Mouse (Mus musculus) frontal cortex, postnatal 14 days (tissue): ENCODE measurements around the gene Eps15l1.

ENCODE experiments used
- DNase-seq, 2 experiments: peaks; one replicate each; pipeline ENCODE4 v3.0.0; 2022; ENCODE audit warnings: low spot score in 2 of 2

Gene Eps15l1

DNA sequence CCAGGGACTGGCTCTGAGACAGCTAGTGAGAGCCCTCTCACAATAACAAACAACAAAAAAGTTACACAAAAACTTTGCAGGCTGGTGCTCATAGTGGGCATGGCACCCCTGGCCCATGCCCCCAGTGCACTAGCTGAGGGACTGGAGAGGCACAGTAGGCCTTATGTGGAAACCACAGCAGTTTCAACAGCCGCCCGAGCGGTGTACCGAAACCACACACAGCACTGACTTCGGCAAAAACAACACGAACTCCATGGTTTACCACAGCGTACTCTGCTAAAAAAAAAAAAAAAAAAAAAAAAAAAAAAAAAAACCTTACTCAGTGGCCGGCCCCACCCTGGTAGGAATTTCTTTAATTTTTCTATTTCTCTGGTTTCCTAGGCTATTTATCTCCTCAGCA, 70.5 kb downstream of the Eps15l1 start:
- no peak for DNase-seq

DNA sequence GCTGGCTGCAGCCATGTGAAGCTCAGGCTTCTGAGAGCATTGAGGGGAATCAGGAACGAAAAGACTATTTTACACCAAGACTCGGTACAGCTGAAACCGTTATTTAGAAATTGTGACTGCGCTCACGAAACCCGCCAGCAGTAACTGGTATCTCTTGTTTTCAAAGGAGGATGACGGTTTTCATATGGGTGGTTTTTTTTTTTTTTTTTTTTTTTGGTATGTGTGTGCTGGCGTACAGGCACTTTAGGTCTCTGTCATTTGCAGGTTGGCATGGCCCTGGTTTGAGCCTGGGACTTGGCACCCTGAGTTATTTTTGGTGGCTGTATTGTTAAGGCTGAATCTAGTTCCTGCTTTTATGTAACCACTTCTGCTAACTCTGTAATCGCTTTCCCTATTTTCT, 71.4 kb downstream of the Eps15l1 start:
- no peak for DNase-seq

DNA sequence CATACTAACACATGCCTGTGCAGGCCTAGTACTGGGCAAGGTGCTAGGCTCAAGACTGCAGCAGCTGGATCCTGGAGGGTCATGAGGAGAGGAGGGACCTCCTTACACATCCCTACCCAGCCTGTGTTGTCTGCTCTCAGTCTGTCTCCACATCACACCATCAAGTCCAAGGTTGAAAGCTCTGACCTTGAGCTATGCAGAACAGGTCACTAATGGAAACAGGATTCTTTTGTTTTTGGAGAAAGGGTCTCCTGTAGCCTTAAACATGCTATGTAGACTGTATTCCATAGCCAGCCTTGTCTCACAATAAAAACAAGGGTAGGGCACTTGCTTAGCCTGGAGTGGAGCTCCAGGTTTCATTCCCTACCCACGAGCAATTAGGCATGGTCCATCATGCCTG, 72.3 kb downstream of the Eps15l1 start:
- DNase-seq: no peak

DNA sequence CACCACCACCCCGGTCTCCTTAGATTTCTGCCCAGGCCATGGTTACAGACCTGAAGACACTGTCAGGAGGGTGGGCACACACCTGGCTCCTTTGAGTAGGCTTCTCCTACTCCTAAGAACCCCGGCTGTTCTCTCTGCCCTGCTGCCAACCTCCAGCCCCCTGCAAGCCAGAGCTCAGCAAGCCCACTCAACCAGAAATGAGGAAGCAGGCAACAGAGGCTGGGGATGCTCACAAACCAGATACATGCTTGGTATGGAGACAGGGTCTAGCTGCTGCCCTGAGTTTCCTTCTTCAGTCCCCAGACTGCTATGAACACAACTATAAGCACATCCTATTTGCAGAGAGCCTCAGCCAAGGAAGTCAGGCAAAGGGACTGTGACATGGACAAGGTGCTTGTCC, 73.1 kb downstream of the Eps15l1 start:
- no peak for DNase-seq

DNA sequence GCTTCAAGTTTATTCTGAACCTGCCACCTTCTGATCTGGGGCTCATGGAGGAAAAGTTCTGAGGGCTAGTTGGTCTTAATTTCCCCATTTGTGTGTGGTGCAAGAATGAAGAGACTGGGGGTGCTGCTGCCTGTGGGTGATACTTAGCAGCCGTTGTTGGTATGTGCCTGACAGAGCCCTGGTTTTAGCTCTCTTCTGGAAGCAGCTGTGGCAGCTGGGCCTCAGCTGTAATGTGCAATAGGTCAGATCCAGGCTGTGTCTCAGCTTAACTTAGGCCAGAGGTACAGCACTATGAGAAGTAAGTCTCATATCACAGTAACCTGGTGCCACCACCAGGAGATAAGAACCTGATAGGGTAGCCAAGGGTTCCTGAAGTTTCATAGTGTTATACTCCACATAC, 73.7 kb downstream of the Eps15l1 start:
- DNase-seq: no peak

DNA sequence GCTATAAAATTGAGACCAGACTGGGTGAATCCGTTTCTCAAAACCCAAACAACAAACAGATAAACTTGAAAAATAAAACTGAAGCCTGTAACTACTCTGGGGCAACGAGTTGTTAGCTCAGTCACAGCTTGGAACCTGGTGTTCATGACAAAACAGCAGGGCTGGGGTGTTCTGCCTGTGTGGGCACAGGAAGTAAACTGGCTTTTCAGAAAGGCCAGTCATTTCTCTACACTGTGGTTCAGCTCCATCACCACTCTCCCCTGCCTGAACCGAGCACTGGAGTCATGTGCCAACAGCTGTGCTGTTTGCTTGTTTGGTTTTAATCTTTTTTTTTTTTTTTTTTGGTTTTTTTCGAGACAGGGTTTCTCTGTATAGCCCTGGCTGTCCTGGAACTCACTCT, 77.5 kb downstream of the Eps15l1 start:
- DNase-seq: no peak

DNA sequence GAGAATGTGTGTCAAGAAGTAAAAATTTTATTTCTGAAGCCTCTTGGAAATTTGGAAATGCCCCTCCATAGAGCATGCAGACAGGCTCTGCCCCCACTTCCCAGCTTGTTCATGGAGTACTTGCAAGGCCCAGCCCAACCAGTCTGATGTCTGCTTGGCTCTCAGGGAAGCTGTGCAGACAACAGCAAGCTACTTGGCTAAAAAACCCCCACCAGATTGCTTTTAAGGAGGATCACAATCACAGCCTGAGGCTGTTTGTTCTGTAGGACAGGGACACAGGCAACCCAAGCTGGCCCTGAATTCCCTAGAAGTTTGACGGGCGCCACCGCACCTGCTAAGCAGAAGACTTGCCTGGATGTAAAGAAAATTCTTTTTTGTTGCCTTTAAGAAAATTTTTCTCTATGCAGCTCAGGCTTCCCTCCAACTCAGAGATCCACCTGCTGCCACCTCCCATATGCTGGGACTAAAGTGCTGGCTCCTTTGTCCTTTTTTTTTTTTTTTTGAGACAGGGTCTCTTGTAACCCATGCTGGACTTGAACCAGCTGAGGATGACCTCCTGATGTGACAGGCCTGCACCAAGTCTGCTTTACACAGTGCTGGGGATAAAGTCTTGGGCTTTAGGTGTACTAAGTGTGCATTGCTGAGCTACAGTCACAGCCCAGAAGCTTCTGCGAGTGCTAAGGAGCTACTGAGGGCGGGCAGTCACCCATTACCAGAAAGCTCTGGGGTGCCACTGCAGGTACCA, 78.5 kb downstream of the Eps15l1 start:
- no peak for DNase-seq

DNA sequence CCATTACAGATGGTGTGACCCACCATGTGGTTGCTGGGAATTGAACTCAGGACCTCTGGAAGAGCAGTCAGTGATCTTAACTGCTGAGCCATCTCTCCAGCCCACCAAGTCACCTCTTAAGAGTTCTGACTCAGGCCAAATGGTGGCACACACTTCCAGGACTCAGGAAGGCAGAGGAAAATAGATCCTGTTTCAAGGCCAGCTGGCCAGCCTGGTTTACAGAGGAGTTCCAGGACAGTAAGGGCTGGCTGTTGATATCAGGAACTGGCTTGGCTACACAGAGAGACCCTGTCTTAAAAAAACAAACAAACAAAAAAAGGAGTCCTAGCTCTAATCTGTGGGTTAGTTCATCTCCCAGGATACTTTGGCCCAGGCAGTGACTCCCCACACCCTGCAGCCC, 84.2 kb downstream of the Eps15l1 start:
- DNase-seq: no peak

DNA sequence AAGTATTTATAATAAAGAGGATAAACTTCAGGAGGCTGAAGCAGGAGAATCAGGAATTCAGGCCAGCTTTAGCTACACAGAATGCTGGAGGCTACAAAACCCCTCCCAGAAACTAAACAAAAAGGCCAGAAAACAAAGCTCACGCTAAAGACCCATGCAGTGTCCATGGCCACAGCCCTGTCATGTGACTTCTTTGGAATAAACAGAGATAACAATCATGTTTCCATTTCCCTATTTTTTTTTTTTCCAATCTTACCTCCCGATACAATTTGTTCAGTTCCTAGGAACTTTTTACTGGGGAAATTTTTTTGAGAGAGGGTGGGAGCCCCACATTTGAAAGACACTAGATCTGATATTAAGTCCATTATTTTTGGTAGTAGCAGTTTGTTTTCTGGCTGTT, 85.0 kb downstream of the Eps15l1 start:
- no peak for DNase-seq

DNA sequence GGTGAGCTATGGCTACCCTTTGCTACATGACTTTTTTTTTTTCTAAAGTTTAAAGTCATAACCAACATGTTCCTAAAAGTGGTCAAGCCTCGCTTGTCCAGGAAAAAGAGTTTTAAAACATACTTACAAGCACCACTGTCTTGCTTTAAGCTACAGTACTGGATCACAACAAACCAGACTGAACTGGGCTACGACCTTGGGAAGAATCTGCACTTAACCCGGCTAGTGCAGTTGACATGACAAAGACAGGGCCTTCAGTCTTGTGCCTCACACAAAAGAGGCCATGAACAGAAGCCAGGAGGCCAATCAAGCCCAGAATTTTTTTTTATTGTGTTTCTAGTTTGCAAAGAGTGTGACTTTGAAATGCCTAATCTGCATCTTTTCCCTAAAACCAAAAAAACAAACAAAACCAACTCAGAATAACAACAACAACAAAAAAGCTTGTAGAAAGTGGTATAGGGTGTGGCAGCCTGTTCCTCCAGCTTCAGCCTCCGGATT, 87.1 kb downstream of the Eps15l1 start:
- no peak for DNase-seq

DNA sequence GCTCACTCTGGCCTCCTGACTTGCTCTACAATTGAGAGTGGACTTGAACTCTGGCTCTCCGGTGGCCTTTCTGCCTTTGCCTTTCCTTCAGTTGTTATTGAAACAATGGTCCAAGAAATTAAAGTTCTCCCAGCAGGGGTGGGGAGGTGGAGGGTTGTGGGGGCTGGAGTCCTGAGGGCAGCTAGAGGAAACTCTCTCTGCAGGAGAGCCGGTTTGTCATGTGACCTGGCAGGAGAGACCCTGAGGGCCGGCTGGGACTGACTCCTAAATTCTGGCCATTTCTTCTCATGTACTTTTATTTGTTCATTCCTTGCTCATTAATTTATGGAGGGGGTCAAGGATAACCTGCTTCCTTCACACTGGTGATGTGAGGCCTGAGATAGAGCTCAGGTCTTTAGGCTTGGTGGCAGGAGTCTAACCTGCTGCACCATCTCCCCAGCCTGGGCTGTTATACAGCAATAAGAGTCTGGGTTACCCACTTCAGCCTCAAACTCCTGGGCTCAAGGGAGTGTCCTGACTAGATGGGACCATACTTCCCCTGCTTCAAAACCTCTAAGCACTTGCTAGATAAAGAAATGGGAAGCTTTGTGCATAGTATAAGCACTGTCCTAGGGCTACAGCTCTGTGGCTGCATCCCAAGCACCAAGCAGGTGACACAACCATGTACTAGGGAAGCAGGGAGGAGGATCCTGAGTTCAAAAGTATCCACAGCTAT, 87.7 kb downstream of the Eps15l1 start:
- DNase-seq: no peak

DNA sequence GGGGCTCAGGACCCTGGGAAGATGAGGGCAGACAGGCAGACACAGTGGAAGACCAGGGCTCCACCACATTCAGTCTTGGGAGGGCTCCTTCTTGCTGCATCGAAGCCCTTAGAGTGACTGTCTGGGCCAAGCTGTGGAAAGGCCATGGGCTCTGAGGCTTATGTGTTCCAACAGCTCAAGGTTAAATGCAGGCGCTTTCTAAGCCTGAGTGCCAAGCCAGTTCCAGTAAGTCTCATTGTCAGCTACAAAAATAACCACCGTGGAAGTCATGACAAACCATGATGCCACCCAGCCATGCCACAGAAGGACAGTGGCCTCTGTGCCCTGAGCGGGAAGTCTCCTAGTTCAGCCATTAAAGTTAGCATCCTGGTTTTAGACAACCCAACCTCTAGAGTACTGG, 89.6 kb downstream of the Eps15l1 start:
- no peak for DNase-seq

DNA sequence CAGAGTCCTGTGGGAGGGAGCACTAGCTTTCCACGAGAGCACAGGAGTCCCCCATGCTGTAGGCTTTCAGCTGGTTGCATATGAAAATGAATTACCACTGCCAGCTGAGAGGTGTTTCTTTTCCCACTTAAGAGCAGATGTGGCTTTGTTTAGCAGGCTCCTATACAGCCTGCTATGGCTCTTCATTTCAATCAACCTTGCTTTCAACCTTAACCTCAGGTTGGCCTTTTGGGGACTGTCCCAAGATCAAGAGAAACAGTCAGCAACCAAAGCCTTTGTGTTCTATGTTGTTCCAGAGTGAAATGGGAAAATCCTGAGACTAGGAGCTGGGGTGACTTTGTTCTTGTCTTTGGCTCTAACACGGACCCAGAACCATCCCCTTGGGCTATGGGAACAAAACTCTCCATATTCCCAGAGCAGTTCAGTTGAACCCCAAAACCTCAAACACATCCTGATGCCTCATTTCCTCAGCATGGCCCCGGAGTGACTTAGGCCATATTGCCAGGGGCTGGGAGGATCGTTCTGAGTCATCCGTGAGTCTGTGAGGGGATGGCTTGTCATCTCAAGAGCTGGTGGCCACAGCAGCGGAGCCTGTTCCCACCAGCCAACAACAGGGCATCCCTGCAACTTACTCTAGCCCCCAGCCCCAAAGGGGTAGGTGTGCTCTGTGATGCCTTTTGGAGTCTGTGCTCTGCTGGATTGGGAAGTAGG, 90.3 kb downstream of the Eps15l1 start:
- no peak for DNase-seq

DNA sequence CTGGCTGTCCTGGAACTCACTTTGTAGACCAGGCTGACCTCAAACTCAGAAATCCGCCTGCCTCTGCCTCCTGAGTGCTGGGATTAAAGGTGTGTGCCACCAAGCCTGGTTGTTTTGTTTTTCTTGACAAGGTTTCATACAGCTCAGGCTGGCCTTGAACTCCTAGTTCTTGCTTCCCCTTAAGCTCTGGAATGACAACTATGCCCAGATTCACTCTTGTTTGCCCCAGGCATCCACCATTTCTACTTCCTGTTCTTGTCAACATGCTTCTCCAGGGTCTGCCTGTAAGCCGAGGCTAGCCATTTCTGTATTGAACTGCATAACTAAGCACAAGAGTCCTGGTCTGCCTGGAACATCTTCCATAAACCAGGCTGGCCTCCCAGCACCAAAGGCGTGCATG, 92.1 kb downstream of the Eps15l1 start:
- DNase-seq: no peak

DNA sequence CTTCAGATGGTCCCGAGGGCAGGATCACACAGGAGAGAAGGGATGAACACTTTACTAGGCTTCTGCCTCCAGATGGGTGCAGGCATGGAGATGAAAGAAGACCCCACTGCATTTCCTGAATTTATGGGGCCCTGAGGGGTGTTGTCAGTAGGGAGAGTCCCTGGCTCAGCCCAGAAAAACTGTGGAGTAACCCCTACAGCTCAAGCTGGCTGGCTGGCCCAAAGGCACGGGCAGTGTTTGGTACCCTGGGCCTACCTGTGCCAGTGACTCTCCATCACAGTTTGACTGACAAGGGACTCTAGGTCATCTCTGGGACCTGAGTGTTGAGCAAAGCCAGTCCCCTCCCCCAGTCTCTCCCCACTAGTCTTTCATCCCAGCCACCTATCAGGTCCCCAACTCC, 96.6 kb downstream of the Eps15l1 start:
- DNase-seq: no peak

DNA sequence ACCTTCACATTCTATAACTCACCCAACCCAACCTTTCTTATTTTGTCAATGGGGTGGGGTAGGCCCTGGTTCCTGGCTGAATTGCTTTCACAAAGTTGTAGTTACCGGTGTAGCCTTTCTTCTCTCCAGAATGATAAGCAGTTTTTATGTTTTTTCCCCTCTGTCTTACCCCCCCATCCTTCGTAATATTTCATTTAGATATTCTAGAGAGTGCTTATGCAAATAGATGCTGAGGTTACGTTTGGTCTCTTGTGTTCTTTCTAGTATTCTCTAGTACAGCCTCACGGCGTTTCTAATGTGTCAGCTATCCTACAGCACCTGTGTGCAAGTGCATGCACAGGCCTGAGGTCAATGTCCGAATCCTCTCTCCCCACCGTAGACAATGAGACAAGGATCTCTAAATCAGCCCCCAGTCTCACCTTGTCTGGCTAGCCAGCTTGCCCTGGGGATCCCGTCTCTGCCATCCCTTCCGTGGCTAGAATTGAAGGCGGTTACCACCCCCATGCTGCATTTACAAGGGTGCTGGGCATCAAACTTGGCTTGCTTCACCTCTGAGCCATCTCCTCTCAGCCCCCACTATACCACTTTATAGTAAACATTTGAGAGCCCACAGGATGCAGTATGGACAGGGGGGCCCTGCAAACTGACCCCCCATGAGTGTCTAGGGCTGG, 97.1 kb downstream of the Eps15l1 start:
- DNase-seq: no peak

DNA sequence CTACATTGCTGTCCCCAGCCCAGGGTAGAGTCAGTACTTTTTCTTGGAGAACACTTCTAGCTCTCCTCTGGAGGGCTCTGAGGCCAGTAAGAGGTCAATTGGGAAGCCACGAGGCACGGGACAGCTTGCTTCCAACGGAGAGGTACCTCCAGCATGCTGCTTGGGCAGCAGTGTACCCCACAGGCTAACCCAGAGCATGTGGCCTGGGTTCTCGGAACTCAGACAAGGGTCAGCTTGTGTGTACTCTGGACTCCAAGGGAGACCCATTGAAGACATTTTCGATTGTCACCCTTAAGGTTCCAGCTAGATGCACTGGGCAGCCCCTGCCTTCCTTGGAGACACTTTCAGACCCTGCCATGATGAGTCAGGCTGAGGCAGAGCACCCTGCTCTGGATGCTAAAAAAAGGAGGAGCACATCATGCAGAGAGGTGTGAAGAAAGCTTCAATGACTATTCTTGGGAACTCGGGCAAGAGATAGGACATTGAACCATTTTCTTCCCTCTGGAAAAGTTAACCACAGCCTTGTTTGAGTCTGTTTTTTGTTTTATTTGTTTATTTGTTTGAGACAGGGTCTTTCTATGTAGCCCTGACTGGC, 98.0 kb downstream of the Eps15l1 start:
- DNase-seq: no peak

DNA sequence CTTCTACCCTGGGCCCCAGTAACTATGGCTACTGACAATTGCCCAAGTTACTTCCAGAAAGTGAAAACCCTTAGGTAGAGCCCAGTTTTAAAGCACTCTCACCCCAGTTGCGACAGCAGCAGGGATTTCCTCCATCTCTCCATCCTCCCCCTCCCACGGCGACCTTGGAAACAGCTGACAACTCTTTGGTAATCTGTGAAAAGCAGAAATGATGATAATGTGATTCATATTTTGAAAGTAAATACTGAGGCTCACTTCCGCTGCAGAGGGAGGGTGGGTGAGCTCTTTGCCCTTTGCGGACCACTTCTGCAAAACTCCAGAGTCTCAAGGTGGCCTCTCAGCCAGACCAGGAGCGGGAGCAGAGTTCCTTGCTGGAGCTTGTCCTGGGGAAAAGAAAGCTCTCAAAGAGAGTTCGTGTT, 98.8 kb downstream of the Eps15l1 start:
- no peak for DNase-seq

DNA sequence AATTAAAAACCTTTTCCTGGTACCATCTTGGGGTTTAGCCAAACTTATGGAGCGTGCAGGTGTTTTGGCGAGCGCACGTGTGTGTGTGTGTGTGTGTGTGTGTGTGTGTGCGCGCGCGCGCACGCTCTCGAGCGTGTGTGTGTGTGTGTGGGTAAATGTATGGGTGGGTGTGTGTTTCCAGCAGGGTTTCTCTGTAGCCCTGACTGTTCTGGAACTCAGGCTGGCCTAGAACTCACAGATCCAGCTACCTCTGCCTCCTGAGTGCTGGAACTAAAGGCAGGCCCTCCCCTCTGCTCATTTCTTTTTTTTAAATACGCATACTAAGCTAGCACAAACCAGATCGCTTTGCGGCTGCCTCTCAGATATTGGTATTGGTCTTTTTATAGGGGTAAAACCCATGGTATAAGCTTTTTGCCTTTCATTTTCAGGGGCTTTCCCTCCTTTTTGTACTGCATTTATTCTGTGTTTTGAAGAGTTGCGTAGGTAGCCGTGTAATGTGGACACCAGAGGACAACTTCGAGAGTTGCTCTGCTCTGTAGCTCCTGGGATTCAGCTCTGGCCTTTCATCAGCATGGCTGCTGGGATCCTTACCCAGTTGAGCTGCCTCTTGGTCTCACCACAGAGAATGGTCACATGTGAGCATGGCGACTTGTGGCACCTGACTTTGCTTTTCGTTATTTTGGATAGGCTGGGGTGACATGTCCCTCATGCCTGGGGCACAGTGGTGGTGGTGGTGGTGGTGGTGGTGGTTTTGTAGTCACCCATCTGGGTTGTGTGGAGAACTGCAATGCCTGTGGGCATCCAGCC, 99.4 kb downstream of the Eps15l1 start:
- DNase-seq: no peak

DNA sequence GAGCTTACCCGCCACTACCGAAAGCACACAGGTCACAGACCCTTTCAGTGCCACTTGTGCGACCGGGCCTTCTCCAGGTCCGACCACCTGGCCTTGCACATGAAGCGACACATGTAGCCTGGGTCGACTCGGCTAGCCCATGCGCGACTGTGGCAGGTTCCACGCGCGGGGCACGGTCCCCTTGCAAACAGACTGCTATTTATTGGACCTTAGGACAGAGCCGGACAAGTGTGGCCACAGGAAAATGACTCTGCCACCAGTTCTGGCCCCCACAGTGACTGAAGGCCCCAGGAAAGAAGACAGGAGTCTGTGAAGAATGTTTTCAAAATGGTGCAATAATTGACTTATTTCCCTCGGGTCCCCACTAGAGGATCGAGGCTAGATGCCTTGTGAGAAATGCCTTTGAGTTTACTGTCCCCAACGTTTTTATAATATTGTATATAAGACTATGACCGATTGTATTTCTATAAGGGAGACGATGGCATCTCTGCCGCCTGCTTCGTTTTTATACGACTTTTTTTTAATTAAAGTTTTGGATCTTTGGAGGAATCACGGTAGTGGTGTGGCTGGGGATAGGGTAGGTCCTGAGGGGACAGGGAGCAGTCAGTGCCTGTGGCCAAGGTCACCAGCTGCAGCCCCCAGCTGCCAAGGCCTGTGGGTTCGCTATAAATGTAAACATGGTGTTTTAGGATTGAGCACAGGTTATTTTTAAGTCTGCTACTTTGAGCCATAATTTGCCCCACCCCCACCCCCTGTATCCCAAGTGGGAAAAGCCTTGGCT, 100.3 kb downstream of the Eps15l1 start:
- DNase-seq: no peak
